Mouse (Mus musculus) CH12.LX (cell line): ENCODE results near the gene Syncrip. TPM values are rescaled to one million over a fixed set of nuclear protein-coding genes. Genes with fewer than 3 reads are reported as not detected.

Experiments used
- DNase-seq: peaks from one replicate; pipeline ENCODE4 v3.0.0-alpha.2; 2013; ENCODE audit errors: extremely low read depth
- H3K27ac ChIP-seq: 2 replicates; pipeline ENCODE4 v1.5.1; 2012; ENCODE audit warnings: low read depth, mild to moderate bottlenecking, control low read depth, moderate library complexity; ENCODE audit not compliant: insufficient read depth
- H3K27me3 ChIP-seq: replicated peaks from 2 replicates; pipeline ENCODE3; 2012; ENCODE audit warnings: inconsistent platforms
- H3K36me3 ChIP-seq, 2 experiments: replicated peaks in 1 of 2; 2 replicates each; pipeline versions ENCODE3 to v1.6.1; 2012; ENCODE audit warnings: inconsistent platforms in 1 of 2, low read length in 1 of 2, mild to moderate bottlenecking in 1 of 2, mixed read lengths in 1 of 2, moderate library complexity in 1 of 2; ENCODE audit not compliant: control insufficient read depth in 1 of 2, insufficient read depth in 1 of 2
- H3K4me1 ChIP-seq, 2 experiments: 2 replicates each; pipeline ENCODE4 v1.6.1; 2012; ENCODE audit warnings: inconsistent platforms in 1 of 2, moderate library complexity in 1 of 2; ENCODE audit not compliant: insufficient read depth in 2 of 2, control insufficient read depth in 1 of 2
- H3K4me2 ChIP-seq: 2 replicates; pipeline ENCODE4 v1.6.1; 2012; ENCODE audit warnings: low read depth, mild to moderate bottlenecking, control low read depth; ENCODE audit not compliant: poor library complexity, insufficient read depth, severe bottlenecking
- H3K4me3 ChIP-seq, 3 experiments: fragments of 150-350 bp in 1 of 3; sonication (generic) in 1 of 3; replicated peaks in 1 of 3; 2 replicates each; pipeline versions ENCODE3 to v1.5.1; 2011 to 2012; ENCODE audit warnings: low read depth in 2 of 3, low read length in 2 of 3, mild to moderate bottlenecking in 2 of 3, moderate library complexity in 2 of 3, control low read depth in 1 of 3, improper control_type of control experiment in 1 of 3, inconsistent platforms in 1 of 3, mixed read lengths in 1 of 3; ENCODE audit not compliant: poor library complexity in 1 of 3
- H3K79me2 ChIP-seq: replicated peaks from 2 replicates; pipeline ENCODE4 v1.6.1; 2012; ENCODE audit warnings: mild to moderate bottlenecking, moderate library complexity; ENCODE audit not compliant: control insufficient read depth, poor library complexity, insufficient read depth, severe bottlenecking; ENCODE audit errors: extremely low read depth
- H3K9ac ChIP-seq: 2 replicates; pipeline ENCODE4 v1.6.1; 2012; ENCODE audit warnings: low read depth, mild to moderate bottlenecking, control low read depth, moderate library complexity; ENCODE audit not compliant: insufficient read depth
- H3K9me3 ChIP-seq: replicated peaks from 2 replicates; pipeline ENCODE3; 2012; ENCODE audit warnings: low read length, inconsistent platforms, mixed read lengths
- CHD1 ChIP-seq: IDR thresholded peaks from 2 replicates; pipeline ENCODE4 v1.6.1; 2012; ENCODE audit warnings: low read depth, low read length, improper control_type of control experiment, inconsistent platforms
- CHD2 ChIP-seq: IDR thresholded peaks from 2 replicates; pipeline ENCODE4 v1.6.1; 2011; ENCODE audit warnings: low read length, improper control_type of control experiment
- CTCF ChIP-seq, 2 experiments: IDR thresholded peaks in 1 of 2; conservative IDR thresholded peaks in 1 of 2; 2 replicates each; pipeline ENCODE4 v1.5.1; 2011 to 2012; ENCODE audit warnings: low read depth in 2 of 2, low read length in 2 of 2, improper control_type of control experiment in 1 of 2, inconsistent platforms in 1 of 2, mild to moderate bottlenecking in 1 of 2, moderate library complexity in 1 of 2
- ELF1 ChIP-seq: IDR thresholded peaks from 2 replicates; pipeline ENCODE4 v1.6.1; 2014; ENCODE audit warnings: low read depth, mild to moderate bottlenecking, inconsistent platforms, low read length, improper control_type of control experiment
- ETS1 ChIP-seq: conservative IDR thresholded peaks from 2 replicates; pipeline ENCODE4 v1.6.1; 2012; ENCODE audit warnings: low read depth, mild to moderate bottlenecking, inconsistent platforms, low read length, improper control_type of control experiment, moderate library complexity
- HCFC1 ChIP-seq: IDR thresholded peaks from 2 replicates; pipeline ENCODE4 v1.6.1; 2012; ENCODE audit warnings: low read depth, mild to moderate bottlenecking, inconsistent platforms, low read length, improper control_type of control experiment
- IRF4 ChIP-seq: IDR thresholded peaks from 2 replicates; pipeline ENCODE4 v1.6.1; 2014; ENCODE audit warnings: low read depth, mild to moderate bottlenecking, inconsistent platforms, low read length, improper control_type of control experiment
- JUND ChIP-seq: conservative IDR thresholded peaks from 2 replicates; pipeline ENCODE4 v1.6.1; 2011; ENCODE audit warnings: low read depth, low read length, improper control_type of control experiment
- KAT2A ChIP-seq: IDR thresholded peaks from 2 replicates; pipeline ENCODE4 v1.6.1; 2012; ENCODE audit warnings: low read length, improper control_type of control experiment, inconsistent platforms; ENCODE audit not compliant: insufficient replicate concordance
- MAX ChIP-seq: IDR thresholded peaks from 2 replicates; pipeline ENCODE4 v1.6.1; 2011; ENCODE audit warnings: low read length, improper control_type of control experiment
- MAZ ChIP-seq: IDR thresholded peaks from 2 replicates; pipeline ENCODE4 v1.6.1; 2012; ENCODE audit warnings: low read depth, mild to moderate bottlenecking, inconsistent platforms, low read length, improper control_type of control experiment, moderate library complexity
- MEF2A ChIP-seq: IDR thresholded peaks from 2 replicates; pipeline ENCODE4 v1.6.1; 2014; ENCODE audit warnings: low read depth, mild to moderate bottlenecking, inconsistent platforms, low read length, improper control_type of control experiment, borderline replicate concordance
- PAX5 ChIP-seq: IDR thresholded peaks from 2 replicates; pipeline ENCODE4 v1.6.1; 2012; ENCODE audit warnings: low read length, inconsistent platforms, mixed read lengths
- POLR2A ChIP-seq: IDR thresholded peaks from 2 replicates; pipeline ENCODE4 v1.6.1; 2011; ENCODE audit warnings: low read depth, mild to moderate bottlenecking, improper control_type of control experiment, low read length
- RAD21 ChIP-seq: IDR thresholded peaks from 2 replicates; pipeline ENCODE4 v1.6.1; 2011; ENCODE audit warnings: low read depth, mild to moderate bottlenecking, low read length, improper control_type of control experiment, moderate library complexity
- RCOR1 ChIP-seq: conservative IDR thresholded peaks from 2 replicates; pipeline ENCODE4 v1.6.1; 2012; ENCODE audit warnings: low read depth, mild to moderate bottlenecking, inconsistent platforms, low read length, improper control_type of control experiment
- SIN3A ChIP-seq: IDR thresholded peaks from 2 replicates; pipeline ENCODE4 v1.6.1; 2012; ENCODE audit warnings: low read length, improper control_type of control experiment, inconsistent platforms
- SMC3 ChIP-seq: IDR thresholded peaks from 2 replicates; pipeline ENCODE4 v1.6.1; 2011; ENCODE audit warnings: low read depth, low read length, improper control_type of control experiment
- TCF12 ChIP-seq: IDR thresholded peaks from 2 replicates; pipeline ENCODE4 v1.6.1; 2014; ENCODE audit warnings: low read depth, mild to moderate bottlenecking, inconsistent platforms, low read length, improper control_type of control experiment
- UBTF ChIP-seq: IDR thresholded peaks from 2 replicates; pipeline ENCODE4 v1.6.1; 2012; ENCODE audit warnings: low read depth, mild to moderate bottlenecking, inconsistent platforms, low read length, improper control_type of control experiment, moderate library complexity
- USF1 ChIP-seq: IDR thresholded peaks from 2 replicates; pipeline ENCODE4 v1.6.1; 2014; ENCODE audit warnings: low read depth, mild to moderate bottlenecking, inconsistent platforms, low read length, improper control_type of control experiment
- USF2 ChIP-seq: conservative IDR thresholded peaks from 2 replicates; pipeline ENCODE4 v1.6.1; 2011; ENCODE audit warnings: low read depth, low read length, improper control_type of control experiment
- ZC3H11A ChIP-seq: IDR thresholded peaks from 2 replicates; pipeline ENCODE4 v1.6.1; 2012; ENCODE audit warnings: low read depth, mild to moderate bottlenecking, inconsistent platforms, low read length, improper control_type of control experiment
- ZKSCAN1 ChIP-seq: IDR thresholded peaks from 2 replicates; pipeline ENCODE4 v1.6.1; 2012; ENCODE audit warnings: low read depth, inconsistent platforms, low read length, improper control_type of control experiment, borderline replicate concordance
- ZMIZ1 ChIP-seq: IDR thresholded peaks from 2 replicates; pipeline ENCODE4 v1.6.1; 2012; ENCODE audit warnings: low read depth, mild to moderate bottlenecking, inconsistent platforms, low read length, improper control_type of control experiment
- ZNF384 ChIP-seq: IDR thresholded peaks from 2 replicates; pipeline ENCODE4 v1.6.1; 2012; ENCODE audit warnings: low read depth, low read length, improper control_type of control experiment, inconsistent platforms
- dilution Hi-C: fragments of 300-500 bp; cut with MboI; formaldehyde crosslinking; loops from 2 replicates; pipeline ENCODE4 v1.14.3; 2020; ENCODE audit warnings: low sequenced_read_pairs; ENCODE audit not compliant: extremely low pct_unique_long_range_greater_than_20kb, extremely low pct_ligation_motif_present
- in situ Hi-C: fragments of 300-500 bp; cut with MboI; formaldehyde crosslinking; loops from 3 replicates; pipeline ENCODE4 v1.14.3; 2019; ENCODE audit warnings: low sequenced_read_pairs, low pct_ligation_motif_present, low pct_unique_long_range_greater_than_20kb, mixed read lengths
- polyA plus RNA-seq: library from polyadenylated mRNA; unstranded; fragments of >175 nt; gene quantifications from 2 replicates; pipeline ENCODE4 v1.2.1, GENCODE M21; 2012; ENCODE audit warnings: low read depth; ENCODE audit not compliant: insufficient read length
- total RNA-seq, 2 experiments: library from RNA; depleted of rRNA; stranded (reverse); fragments of 300-350 nt in 1 of 2; fragments of >200 nt in 1 of 2; gene quantifications; 2 replicates each; pipeline ENCODE4 v1.2.3; 2012 to 2014

Syncrip gene
- total and polyA plus RNA-seq, 3 experiments: 102 to 227 (median 213) TPM

- dilution Hi-C loops: no loop called here
- Histone ChIP-seq H3K4me1 (no peaks in the 10 kb centered on the region; a peak in 1 of 4 replicates), H3K4me2 (no peak overlapping the region), H3K27ac (no peak overlapping the region), H3K9ac (no peak overlapping the region), H3K9me3 (no peaks in the 10 kb centered on the region), H3K79me2 (no peaks in the 10 kb centered on the region), H3K4me3 (no peak overlapping the region), H3K36me3 (no peaks in the 10 kb centered on the region), H3K27me3 (peaks cover 2% of the 10 kb centered on the region)
- DNase-seq: no peak
- no peak for TF ChIP-seq UBTF
- no peak for TF ChIP-seq SMC3
- no peak for TF ChIP-seq MEF2A
- TF ChIP-seq PAX5: no peak
- TF ChIP-seq ZC3H11A: no peak
- TF ChIP-seq POLR2A: no peak
- TF ChIP-seq MAX: no peak
- no peak for TF ChIP-seq ZKSCAN1
- no peak for TF ChIP-seq JUND
- no peak for TF ChIP-seq USF2
- no peak for TF ChIP-seq CHD2
- TF ChIP-seq RCOR1: no peak
- TF ChIP-seq MAZ: no peak
- in situ Hi-C loops: no loop called here
Measured at GRCm38 (mm10) chr9:88527956-88528355, 45.6 kb upstream of the Syncrip start.

- H3K9ac ChIP-seq: no peak overlapping the region
- H3K9me3 ChIP-seq: no peaks in the 10 kb centered on the region
- TF ChIP-seq TCF12 (no peak), CHD2 (no peak), USF1 (no peak), RAD21 (no peak), ELF1 (no peak), CHD1 (no peak), ETS1 (no peak), SIN3A (no peak), CTCF (conservative IDR thresholded peaks at IDR 0.05 in 1 of 2, IDR thresholded peaks at IDR 0.05 in 1 of 2; ENCODE audit: low read depth in 2 of 2, low read length in 2 of 2) (no peak), ZNF384 (no peak), PAX5 (no peak), ZMIZ1 (no peak), IRF4 (no peak), HCFC1 (no peak), KAT2A (no peak), MAZ (no peak)
- TF ChIP-seq, all 38 proteins: peak for 0
- Histone ChIP-seq H3K4me2 (no peak overlapping the region), H3K4me3 (no peak overlapping the region), H3K79me2 (peaks cover 17% of the 10 kb centered on the region), H3K27ac (no peak overlapping the region), H3K4me1 (peaks cover 1 to 9% of the 10 kb centered on the region in 2 experiments; a peak in 3 of 4 replicates), H3K36me3 (peaks cover 5 to 15% of the 10 kb centered on the region in 2 experiments), H3K27me3 (no peaks in the 10 kb centered on the region)
- dilution Hi-C loops (no loop called here), in situ Hi-C loops (no loop called here)
- no peak for DNase-seq
Measured at GRCm38 (mm10) chr9:88525341-88525740, 43.0 kb upstream of the Syncrip start.
